Mouse (Mus musculus): ENCODE results near the gene Gcgr.
"Not testable (repeated sequence)": the region's sequence is repeated elsewhere in the genome, so short reads cannot be mapped to it uniquely, and the experiment has no call there.

Gene Gcgr

DNA sequence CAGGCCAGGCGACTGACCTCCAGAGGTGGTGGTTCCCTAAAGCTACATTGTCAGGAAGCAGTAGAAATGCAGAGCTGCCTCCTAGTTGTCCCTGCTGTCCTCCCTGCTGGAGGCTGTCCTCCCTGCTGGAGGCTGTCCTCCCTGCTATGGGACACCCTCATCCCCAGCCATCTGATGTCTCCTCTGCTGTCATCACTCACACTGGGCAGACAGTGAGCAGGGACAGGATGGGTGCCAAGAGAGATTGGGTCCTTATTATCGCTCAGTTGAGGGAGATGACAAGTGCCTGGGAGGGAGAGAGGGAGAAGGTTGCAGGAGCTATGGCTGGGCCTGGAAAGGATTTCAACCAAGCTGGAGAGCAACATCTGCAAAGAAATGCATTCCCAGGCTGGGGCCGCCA, 4.6 kb downstream of the Gcgr start:
- no peak for DNase-seq (ENCODE audit: extremely low spot score, low read depth, low spot score)

GRCm38 (mm10) chr11:120535804-120536203, 5.3 kb downstream of the Gcgr start:
- DNase-seq (ENCODE audit: extremely low spot score, low read depth, low spot score): no peak

- no peak for DNase-seq (ENCODE audit: extremely low spot score, low read depth, low spot score)
These were observed 8.0 kb downstream of the Gcgr start for GRCm38 (mm10) chr11:120538485-120538884.

GRCm38 (mm10) chr11:120538955-120539284, 8.4 kb downstream of the Gcgr start:
- DNase-seq (ENCODE audit: extremely low spot score, low read depth, low spot score): no peak

DNA sequence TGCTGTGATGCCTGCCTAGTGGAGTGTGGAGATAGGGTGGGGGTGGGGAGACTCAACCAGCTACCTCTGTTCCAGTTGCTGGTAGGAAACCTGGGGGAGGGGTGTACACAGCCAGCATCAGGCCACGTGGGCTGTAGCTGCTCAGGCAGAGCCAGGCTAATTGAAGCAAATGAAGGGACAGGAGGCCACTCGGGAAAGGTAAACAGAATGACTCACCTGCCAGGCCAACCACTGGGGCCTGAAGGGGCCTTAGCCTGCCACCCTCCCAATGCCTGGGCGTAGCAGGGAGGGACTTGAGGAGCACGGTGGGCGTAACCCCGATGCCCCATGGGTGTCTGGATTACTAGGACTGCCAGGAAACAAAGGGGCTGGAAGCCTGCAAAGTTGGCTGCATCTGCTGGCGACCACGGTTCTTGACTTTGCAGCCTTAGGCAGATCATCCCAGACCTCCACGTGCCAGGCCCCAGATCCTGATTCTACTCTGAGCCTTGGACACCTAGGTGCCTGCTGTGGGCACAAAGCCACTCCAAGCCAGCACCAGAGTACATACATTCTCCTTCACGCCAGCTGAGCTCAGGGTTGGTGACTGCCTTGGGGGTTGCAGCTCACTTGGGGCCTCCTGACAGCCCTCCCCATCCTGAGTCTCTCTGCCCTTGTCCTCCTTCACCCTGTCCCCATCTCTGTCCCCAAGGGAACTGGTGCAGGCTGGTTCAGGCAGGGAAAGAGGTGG, 9.0 kb downstream of the Gcgr start:
- no peak for DNase-seq (ENCODE audit: extremely low spot score, low read depth, low spot score)

DNA sequence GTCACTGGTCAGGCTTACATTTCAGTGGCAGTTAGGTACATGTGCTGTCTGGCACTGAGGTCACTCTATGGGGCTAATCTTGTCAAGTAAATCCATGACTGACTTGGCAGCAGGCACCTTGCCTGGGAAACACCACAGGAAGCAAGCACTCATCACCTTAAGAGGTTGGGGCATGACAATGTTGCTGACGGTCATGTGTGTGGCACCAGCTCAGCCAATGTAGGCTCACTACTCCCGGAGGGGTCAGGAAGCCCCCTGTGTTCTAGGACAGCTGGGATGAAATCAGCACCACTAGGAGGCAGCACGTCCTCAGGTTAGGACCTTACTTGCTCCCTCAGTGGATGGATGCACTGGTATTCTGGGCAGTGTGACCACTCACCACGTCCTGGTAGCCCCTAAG, 11.4 kb downstream of the Gcgr start:
- DNase-seq (ENCODE audit: extremely low spot score, low read depth, low spot score): no peak

DNA sequence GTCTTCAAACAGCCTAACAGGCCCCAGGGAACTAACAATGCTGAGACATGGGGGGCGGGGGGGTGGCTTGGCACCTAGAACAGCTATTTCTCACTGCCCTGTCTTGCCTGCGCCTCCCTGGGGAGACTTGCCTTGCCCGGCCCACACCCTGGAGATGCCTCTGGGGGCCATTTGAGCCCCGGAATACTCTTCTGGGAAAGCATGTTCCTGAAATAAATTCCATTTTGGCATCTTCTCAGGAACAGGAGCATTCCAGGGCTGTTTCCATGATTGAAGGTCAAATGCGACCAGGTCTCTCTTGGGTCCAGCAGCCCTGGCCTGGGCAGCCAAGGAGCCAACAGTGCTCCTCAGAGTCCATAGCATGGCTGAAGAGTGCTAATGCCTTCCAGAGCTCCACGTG, 11.9 kb downstream of the Gcgr start:
- no peak for DNase-seq (ENCODE audit: extremely low spot score, low read depth, low spot score)

DNA sequence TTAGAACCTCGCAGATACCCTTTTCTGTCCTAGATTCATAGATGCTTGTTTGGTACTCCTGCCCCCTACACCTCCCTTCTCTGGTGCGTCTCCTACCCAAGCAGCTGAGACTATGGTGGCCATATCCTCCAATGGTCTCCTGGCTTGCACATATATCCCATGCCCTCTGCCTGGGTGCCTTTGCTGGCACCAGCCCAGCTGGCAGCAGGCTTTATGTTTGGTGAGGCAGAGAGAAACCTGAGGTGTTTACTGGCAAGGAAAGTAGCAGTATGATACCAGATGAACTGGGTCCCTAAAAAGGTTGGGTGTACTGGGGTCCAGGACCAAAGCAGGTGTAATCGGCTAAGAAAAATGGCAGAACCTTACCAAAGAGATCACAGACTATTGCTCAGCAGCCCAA, 15.5 kb downstream of the Gcgr start:
- no peak for DNase-seq (ENCODE audit: extremely low spot score, low read depth, low spot score)

DNA sequence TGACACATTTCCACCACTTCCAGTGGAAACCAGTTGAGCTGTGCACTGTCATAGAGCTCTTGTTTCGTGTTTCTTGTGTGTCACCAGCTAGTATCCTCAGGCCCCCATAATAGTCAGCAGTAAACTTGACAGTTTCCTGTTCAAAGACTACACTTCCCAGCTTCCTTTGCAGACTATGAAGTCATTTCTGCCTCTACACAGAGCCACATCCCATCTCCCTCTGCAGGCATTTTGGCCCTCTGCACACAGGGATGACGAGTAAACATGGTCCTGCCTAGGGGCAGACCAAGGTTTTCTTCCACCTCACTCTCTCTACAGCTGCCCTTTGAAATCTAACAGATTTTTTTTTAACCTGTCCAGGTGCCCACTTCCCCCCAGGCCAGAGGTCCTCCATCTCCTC, 17.0 kb downstream of the Gcgr start:
- no peak for DNase-seq (ENCODE audit: extremely low spot score, low read depth, low spot score)

GRCm38 (mm10) chr11:120548214-120548613, 17.7 kb downstream of the Gcgr start:
- DNase-seq (ENCODE audit: extremely low spot score, low read depth, low spot score): no peak

- DNase-seq (ENCODE audit: extremely low spot score, low read depth, low spot score): no peak
These were observed 18.3 kb downstream of the Gcgr start for GRCm38 (mm10) chr11:120548786-120549167.

- no peak for DNase-seq (ENCODE audit: extremely low spot score, low read depth, low spot score)
These were observed 18.9 kb downstream of the Gcgr start, which contains the start of gene Mcrip1 for GRCm38 (mm10) chr11:120549168-120549945. Gene Mcrip1 (minus strand): TSS chr11:120549727.

DNA sequence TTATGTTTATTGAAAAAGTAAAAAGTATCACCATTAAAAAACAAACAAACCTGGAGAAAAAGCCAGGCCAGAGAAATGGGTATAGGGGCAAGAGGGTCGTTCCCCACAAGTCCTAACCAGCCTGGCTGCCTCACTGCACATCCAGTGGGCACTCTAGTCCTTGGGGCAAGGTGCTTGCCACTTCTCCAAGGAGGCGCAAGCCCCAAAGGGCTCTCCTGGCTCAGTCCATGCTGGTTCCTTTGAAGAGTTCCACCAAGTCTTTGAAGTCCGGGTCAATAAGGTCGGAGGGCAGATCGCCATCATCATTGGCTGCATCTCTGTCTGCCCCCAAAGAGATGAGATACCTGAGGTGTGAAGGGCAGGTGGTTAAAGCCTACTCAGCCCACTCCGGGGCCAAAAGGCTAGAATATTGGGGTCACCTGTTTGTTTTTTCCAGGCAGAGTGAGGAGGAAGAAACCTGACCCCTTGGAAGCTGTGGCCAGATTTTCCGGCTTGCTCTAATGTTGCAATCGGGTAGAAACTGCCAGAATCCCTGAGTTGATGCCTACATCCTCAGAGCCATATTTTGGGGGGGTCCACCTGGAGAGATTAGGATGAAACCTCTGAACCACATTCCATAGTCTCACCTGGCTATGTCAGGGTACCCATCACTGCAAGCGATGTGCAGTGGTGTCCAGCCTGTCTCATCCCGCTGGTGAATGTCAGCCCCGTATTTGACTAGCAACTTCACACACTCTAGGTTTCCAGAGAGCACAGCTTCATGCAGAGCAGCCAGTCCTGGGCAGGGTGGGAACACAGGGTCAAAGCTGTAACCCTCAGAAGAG, 19.7 kb downstream of the Gcgr start:
- no peak for DNase-seq (ENCODE audit: extremely low spot score, low read depth, low spot score)

- no peak for DNase-seq (ENCODE audit: extremely low spot score, low read depth, low spot score)
These were observed 20.4 kb downstream of the Gcgr start, which contains the start of gene Ppp1r27 for GRCm38 (mm10) chr11:120550810-120551440. Gene Ppp1r27 (minus strand): TSS chr11:120551132.

DNA sequence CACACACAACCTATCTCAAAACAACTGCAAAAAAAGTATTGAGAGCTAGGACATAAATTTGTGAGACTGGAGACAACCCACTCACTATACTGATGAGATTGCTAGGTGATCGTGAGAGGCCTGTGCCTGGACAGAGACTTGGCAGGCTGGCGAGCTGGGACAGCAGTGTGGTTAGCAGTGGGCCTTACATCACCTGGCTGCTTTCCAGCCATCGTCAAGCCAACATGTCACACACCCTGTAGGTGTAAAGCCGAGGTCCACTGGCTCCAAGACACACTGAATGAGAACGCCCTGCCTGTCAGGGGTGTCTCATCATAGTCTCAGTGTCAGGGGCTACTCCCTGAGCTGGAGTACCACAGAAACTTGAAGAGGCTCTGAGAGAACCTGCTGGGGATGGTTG, 22.2 kb downstream of the Gcgr start:
- no peak for DNase-seq (ENCODE audit: extremely low spot score, low read depth, low spot score)

DNA sequence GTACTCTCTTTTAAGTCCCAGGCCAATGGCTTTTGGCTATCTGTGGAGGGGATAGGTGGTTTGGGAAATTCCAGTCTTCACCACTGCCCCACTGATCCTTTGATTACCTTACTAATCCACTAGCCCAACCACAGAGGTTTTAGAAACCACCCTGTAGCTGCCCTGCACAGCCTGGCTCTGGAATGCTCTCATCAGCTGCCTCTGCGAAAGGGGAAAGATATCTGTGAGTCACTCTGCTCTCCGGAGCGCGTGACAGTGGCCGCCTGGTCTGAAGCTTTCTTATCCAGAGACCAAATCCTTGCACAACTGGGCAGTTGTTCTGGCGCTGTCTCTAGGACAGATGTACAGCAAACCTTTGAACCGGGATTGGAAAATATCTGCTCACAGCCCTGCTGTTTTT, 24.3 kb downstream of the Gcgr start:
- DNase-seq (ENCODE audit: extremely low spot score, low read depth, low spot score): no peak

DNA sequence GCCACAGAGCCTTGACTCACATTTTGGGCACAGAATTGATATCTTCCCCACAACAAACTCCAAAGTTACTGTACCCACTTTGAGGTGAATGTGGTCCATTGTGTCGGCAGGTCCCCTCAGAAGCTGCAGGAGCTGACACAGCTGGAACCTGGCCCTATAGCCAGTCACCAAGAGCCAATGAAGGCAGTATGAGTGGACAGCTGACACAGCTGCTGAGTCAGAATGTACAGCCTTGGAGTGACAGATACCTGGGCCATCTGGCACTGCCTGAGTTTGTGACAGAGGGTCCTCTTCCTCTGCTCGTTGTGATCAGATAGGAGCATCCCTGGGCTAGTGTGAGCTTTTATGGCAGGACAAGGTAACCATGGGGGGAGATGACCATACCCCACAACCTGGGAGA, 24.8 kb downstream of the Gcgr start:
- no peak for DNase-seq (ENCODE audit: extremely low spot score, low read depth, low spot score)

GRCm38 (mm10) chr11:120558843-120559242, 28.3 kb downstream of the Gcgr start:
- DNase-seq (ENCODE audit: extremely low spot score, low read depth, low spot score): not testable (repeated sequence)

- no peak for DNase-seq (ENCODE audit: extremely low spot score, low read depth, low spot score)
These were observed 30.6 kb downstream of the Gcgr start for GRCm38 (mm10) chr11:120560952-120561728.

- DNase-seq (ENCODE audit: extremely low spot score, low read depth, low spot score): no peak
These were observed 32.5 kb downstream of the Gcgr start for GRCm38 (mm10) chr11:120562949-120563348.

Measured in hindlimb bud, embryonic 11.5 days (tissue).